Mouse (Mus musculus): ENCODE results near the gene Taar7e. TPM values are rescaled to one million over a fixed set of nuclear protein-coding genes. Genes with fewer than 3 reads are reported as not detected.
A peak's percentile ranks its signal among the peaks of the same experiment; 100 is the strongest.
"Not testable (repeated sequence)": the region's sequence is repeated elsewhere in the genome, so short reads cannot be mapped to it uniquely, and the experiment has no call there.

Taar7e gene
- polyA plus RNA-seq, 1 experiment from 2014 or later, result not detected

DNA sequence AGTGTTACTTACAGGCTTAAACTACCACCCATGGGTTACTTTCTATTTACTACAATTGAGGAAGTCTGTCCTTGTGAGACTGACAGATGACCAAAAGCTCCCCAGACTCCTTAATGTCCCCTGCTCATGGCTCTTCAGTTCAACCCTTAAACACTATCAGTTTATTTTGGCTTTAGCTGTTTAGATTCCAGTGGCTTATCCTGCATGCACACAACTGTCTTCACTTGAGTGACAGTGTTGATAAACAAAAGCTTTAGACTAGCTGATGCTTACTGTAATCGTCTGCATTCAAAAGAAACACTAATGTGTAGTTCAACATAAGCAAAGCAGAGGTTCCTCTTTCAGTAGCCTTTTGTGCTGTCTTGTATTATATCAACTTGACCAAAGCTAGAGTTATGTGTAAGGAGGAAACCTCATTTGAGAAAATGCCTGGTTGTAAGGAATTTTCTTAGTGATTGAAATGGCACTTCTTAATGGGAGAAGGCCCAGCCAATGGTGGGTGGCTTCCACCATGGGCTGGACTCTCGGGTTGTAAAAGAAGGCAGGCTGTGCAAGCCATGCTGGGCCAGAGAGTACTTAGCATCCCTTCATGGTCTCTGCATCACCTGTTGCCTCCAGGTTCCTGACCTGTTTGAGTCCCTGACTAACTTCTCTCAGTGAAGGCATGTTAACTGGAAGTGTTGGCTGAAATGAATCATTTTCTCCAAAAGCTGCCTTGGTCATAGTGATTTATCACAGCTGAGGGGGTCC is 2.9 kb downstream of the Taar7e start:
- Histone ChIP-seq H3K4me2 (no peak overlapping the region), H3K4me1 (ENCODE audit: insufficient read depth) (no peaks in the 10 kb centered on the region), H3K9ac (no peak overlapping the region), H3K9me3 (ENCODE audit: low read depth, low read length) (no peaks in the 10 kb centered on the region), H3K36me3 (ENCODE audit: insufficient read depth) (no peaks in the 10 kb centered on the region), H3K27ac (ENCODE audit: low read depth) (no peak overlapping the region), H3K4me3 (ENCODE audit: low read depth, low read length) (no peak overlapping the region), H3K27me3 (ENCODE audit: insufficient read depth, low read length) (no peaks in the 10 kb centered on the region)
- DNase-seq, result peak; percentile 15
- WGBS, result 28% methylated on average over 2 of the region's 2 CpGs
- TF ChIP-seq CTCF (IDR thresholded peaks at IDR 0.05; ENCODE audit: low read depth), result no peak
- no peak for ATAC-seq (ENCODE audit: insufficient read depth)

GRCm38 (mm10) chr10:24049210-24049609 is 11.8 kb downstream of the Taar7e start, which contains the start of gene Taar7f:
Taar7f (plus strand) TSS chr10:24049510.
- Histone ChIP-seq H3K4me2 (no peak within 1 kb of the TSS), H3K9ac (no peak within 1 kb of the TSS), H3K36me3 (ENCODE audit: insufficient read depth) (no peaks in the 10 kb centered on the region), H3K4me1 (ENCODE audit: insufficient read depth) (no peaks in the 10 kb centered on the region), H3K27me3 (ENCODE audit: insufficient read depth, low read length) (no peaks in the 10 kb centered on the region), H3K4me3 (ENCODE audit: low read depth, low read length) (no peak within 1 kb of the TSS), H3K27ac (ENCODE audit: low read depth) (no peak within 1 kb of the TSS), H3K9me3 (ENCODE audit: low read depth, low read length) (no peaks in the 10 kb centered on the region)
- TF ChIP-seq CTCF (IDR thresholded peaks at IDR 0.05; ENCODE audit: low read depth), result no peak
- ATAC-seq (ENCODE audit: insufficient read depth), result no peak
- no peak for DNase-seq

GRCm38 (mm10) chr10:24052039-24052438 is 14.6 kb downstream of the Taar7e start:
- H3K27me3 ChIP-seq (ENCODE audit: insufficient read depth, low read length), result no peaks in the 10 kb centered on the region
- H3K36me3 ChIP-seq (ENCODE audit: insufficient read depth), result no peaks in the 10 kb centered on the region
- H3K9me3 ChIP-seq (ENCODE audit: low read depth, low read length), result no peaks in the 10 kb centered on the region
- no peak overlapping the region for H3K4me2 ChIP-seq
- TF ChIP-seq CTCF (IDR thresholded peaks at IDR 0.05; ENCODE audit: low read depth), result no peak
- H3K9ac ChIP-seq, result no peak overlapping the region
- no peaks in the 10 kb centered on the region for H3K4me1 ChIP-seq (ENCODE audit: insufficient read depth)
- DNase-seq (no peak), ATAC-seq (ENCODE audit: insufficient read depth) (no peak)
- H3K27ac ChIP-seq (ENCODE audit: low read depth), result no peak overlapping the region
- no peak overlapping the region for H3K4me3 ChIP-seq (ENCODE audit: low read depth, low read length)
- 35% methylated on average over 5 of the region's 5 CpGs for WGBS

- Histone ChIP-seq H3K4me2 (no peak overlapping the region), H3K4me3 (ENCODE audit: low read depth, low read length) (no peak overlapping the region), H3K27ac (ENCODE audit: low read depth) (no peak overlapping the region), H3K36me3 (ENCODE audit: insufficient read depth) (no peaks in the 10 kb centered on the region), H3K27me3 (ENCODE audit: insufficient read depth, low read length) (no peaks in the 10 kb centered on the region), H3K9ac (no peak overlapping the region), H3K9me3 (ENCODE audit: low read depth, low read length) (no peaks in the 10 kb centered on the region), H3K4me1 (ENCODE audit: insufficient read depth) (no peaks in the 10 kb centered on the region)
- TF ChIP-seq CTCF (IDR thresholded peaks at IDR 0.05; ENCODE audit: low read depth), result no peak
- WGBS, result 79% methylated on average over 3 of the region's 3 CpGs
- DNase-seq (no peak), ATAC-seq (ENCODE audit: insufficient read depth) (no peak)
These were observed 21.6 kb downstream of the Taar7e start for GRCm38 (mm10) chr10:24058986-24059385.

DNA sequence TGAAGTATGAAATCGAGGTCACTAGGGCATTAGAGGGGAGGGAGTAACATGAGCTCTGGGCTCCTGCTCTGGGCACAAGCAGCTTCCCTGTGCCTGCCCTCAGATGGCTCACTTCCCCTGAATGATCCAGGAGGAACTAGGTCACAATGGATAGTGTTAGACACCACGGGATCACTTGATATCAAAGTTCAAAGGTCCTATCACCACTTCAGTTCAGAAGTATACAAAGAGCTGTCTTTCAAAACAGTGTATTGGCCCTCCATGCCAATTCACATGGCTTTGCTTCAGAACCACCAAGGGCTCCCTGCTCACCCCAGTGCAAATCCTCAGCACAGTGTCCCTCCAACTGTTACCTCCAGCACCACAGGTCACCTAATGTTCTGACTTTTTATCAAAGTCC is 37.3 kb downstream of the Taar7e start:
- DNase-seq; H3K9me3 ChIP-seq (ENCODE audit: low read depth, low read length); ATAC-seq (ENCODE audit: insufficient read depth); H3K4me3 ChIP-seq (ENCODE audit: low read depth, low read length); H3K36me3 ChIP-seq (ENCODE audit: insufficient read depth); H3K4me1 ChIP-seq (ENCODE audit: insufficient read depth); H3K4me2 ChIP-seq; H3K9ac ChIP-seq; H3K27me3 ChIP-seq (ENCODE audit: insufficient read depth, low read length); H3K27ac ChIP-seq (ENCODE audit: low read depth): not testable (repeated sequence)
- 22% methylated on average over 2 of the region's 2 CpGs for WGBS

DNA sequence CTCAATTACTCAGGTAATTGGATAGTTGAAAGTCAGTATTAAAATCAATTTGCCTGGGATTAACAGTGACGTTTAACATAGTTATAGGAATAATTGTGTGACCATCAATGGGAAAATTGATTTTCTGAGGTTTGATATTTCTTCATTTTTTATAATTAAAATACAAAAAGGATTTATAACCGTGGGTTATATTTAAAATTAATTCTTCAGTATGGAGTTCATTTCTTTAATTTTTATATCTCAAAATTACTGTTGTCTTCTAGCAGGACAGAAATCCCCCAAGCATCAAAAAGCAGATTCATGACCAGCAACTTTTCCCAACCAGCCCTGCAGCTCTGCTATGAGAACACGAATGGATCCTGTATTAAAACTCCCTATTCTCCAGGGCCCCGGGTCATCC is 38.8 kb downstream of the Taar7e start, which contains the start of gene Taar8a:
Gene Taar8a, plus strand, starts transcription at position 301 of the 400 bp plus-strand sequence.
- not testable (repeated sequence) for H3K9ac ChIP-seq

DNA sequence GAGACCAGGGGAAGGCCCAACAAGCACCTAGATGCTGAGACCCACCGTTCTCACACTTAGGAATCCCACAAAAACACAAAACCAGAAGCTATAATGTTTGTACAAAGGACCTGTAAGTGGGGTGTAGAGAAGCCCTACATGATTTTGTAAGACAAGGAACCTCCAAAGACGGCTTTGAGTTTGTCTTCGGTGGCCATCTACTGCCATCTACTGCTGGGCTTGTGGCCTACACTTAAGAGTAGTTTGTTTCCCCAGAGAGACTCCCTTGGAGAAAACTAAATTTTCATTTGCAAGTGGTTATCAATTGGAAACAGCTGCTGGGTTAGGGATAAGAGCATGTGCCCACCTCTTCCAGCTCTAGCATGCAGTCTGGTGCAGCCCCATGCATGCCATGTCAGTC is 42.8 kb downstream of the Taar7e start:
- Histone ChIP-seq H3K4me1 (ENCODE audit: insufficient read depth) (no peaks in the 10 kb centered on the region), H3K4me2 (no peak overlapping the region), H3K36me3 (ENCODE audit: insufficient read depth) (no peaks in the 10 kb centered on the region), H3K27ac (ENCODE audit: low read depth) (no peak overlapping the region), H3K27me3 (ENCODE audit: insufficient read depth, low read length) (no peaks in the 10 kb centered on the region), H3K9me3 (ENCODE audit: low read depth, low read length) (no peaks in the 10 kb centered on the region), H3K9ac (no peak overlapping the region), H3K4me3 (ENCODE audit: low read depth, low read length) (no peak overlapping the region)
- peak; percentile 63 for TF ChIP-seq CTCF (IDR thresholded peaks at IDR 0.05; ENCODE audit: low read depth)
- WGBS, result 33% methylated on average over 3 of the region's 3 CpGs
- ATAC-seq (ENCODE audit: insufficient read depth), result no peak
- peak; percentile 83 for DNase-seq

More for the DNA sequence above, 38.8 kb downstream of the Taar7e start, which contains the start of gene Taar8a:
- not testable (repeated sequence) for H3K9me3 ChIP-seq (ENCODE audit: low read depth, low read length); H3K4me2 ChIP-seq; H3K27me3 ChIP-seq (ENCODE audit: insufficient read depth, low read length); H3K27ac ChIP-seq (ENCODE audit: low read depth); DNase-seq; H3K4me1 ChIP-seq (ENCODE audit: insufficient read depth); H3K36me3 ChIP-seq (ENCODE audit: insufficient read depth); ATAC-seq (ENCODE audit: insufficient read depth); H3K4me3 ChIP-seq (ENCODE audit: low read depth, low read length)
- 84% methylated on average over 2 of the region's 4 CpGs for WGBS

Measured in lung, embryonic 14.5 days (tissue).